Mouse (Mus musculus) CD4-positive, CD25-positive, alpha-beta regulatory T cell, adult 2 months (primary cell): ENCODE results near the gene Slc30a7.

Experiments used
- DNase-seq: peaks from one replicate; pipeline ENCODE4 v3.0.0-alpha.2; 2012; ENCODE audit warnings: low read depth, low spot score

Gene Slc30a7

GRCm38 (mm10) chr3:115949220-115949920 lies 57.8 kb downstream of the Slc30a7 start:
- no peak for DNase-seq

GRCm38 (mm10) chr3:115946272-115946671 lies 60.9 kb downstream of the Slc30a7 start:
- peak; percentile 54 for DNase-seq

DNA sequence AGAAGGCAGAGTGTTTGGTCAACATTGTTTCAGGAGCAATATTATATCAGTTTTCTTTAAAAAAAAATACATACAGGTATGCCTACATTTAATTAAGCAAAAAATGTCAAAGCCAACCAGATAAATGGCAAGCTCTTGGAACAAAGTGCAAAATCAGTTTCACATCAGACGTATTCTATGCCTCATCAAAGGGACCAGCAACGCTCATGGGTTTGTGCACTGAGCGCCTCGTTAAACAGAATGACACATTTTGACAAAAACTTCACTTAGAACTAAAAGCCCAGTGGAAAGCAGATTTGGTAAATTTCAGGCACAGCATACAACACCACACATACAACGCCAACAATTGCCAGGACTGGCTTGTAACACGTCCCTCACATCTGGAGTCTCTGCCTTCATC lies 62.8 kb downstream of the Slc30a7 start:
- DNase-seq, result peak; percentile 62

DNA sequence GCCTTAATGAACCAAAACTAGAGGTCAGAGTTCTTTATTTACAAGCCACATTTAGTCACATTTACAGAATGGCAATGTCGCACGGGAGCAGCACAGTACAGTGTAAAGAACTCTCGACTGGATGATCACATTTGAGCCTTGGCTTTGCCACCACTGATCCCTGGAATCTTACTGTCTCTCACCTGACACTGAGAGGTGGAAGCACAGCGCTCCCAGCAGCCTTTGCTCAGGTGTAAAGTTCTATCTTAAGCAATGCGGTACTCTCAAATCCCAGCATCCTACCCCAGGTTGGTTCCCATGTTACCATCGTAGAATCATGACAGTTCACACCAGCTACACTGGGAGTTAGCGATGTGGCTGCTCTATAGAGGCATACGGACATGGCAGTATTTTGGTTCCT lies 65.7 kb downstream of the Slc30a7 start:
- no peak for DNase-seq

DNA sequence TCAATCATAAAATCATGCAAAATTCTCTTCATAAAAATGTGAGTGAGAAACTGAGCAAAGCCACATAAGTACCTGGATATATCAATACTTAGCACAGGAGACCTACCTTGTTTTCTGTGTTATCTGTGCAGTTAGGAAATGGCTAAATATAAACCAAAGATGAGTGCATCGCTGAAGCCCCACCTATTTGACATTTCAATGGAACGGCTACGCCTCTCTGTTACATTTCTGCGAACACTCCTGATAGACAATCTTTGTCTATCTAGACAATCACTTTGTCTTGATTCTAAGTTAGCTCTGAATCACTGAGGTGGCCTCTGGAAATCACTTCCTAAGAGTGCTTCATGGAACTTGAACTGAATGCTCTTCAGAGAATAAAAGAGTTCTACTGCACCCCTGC lies 66.7 kb downstream of the Slc30a7 start:
- DNase-seq, result peak; percentile 74

GRCm38 (mm10) chr3:115937807-115938206 lies 69.4 kb downstream of the Slc30a7 start:
- DNase-seq, result no peak

DNA sequence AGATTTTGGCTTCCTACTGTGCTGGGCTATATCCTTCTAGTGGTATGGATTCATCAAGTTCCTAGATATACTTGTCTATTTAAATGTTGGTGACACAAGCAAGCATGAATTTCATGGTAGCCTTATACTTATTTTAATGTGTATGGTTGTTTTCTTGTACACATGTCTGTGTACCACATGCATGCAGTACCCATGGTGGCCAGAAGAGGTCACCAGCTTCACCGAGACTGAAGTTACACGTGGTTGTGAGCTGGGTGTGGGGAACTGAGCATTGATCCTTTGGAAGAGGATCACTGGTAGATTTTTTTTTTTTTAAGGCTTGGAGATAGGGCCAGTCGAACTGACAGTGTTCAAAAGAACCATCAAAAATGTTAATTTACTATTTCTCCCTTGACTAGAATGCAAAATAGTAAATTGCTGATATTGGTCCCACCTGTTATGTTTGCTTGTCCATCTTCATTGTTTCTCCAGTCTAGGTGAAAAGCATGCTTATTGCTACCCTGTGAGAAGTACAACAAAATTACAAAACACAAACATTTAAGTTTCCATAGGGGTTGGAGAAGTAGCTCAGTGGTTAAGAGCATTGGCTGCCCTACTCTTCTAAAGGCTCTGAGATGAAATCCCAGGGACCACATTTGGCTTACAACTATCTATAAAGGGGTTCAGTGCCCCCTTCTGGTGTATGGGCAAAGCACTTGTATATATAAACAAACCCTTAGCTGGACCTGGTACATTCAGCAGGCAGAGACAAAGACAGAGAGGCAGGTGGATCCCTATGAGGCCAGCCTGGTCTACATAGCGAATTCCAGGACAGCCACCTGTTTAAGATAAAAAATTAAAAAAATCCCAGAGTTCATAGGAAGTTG lies 70.2 kb downstream of the Slc30a7 start:
- peak; percentile 86 for DNase-seq

GRCm38 (mm10) chr3:115933293-115934186 lies 73.7 kb downstream of the Slc30a7 start:
- peak; percentile 80 for DNase-seq

DNA sequence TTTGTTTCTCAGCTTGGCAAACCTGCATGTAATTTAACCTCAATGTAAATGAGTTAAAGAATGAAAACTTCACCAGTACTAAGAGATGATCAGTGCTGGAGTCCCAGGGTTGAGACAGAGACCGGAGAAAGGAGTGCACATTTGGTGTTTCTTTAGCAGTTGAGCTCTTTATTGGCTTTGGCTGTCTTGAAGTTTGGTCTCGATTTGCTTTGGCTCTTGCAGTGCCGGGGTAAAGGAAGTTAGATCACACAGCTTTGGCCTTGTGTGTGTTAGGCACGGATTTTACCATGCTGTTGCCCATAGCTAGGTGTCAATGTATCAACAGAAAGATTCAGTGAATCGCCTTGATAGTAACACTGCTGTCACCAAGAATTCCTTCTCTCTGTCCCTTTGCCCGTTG lies 75.5 kb downstream of the Slc30a7 start:
- DNase-seq, result no peak

DNA sequence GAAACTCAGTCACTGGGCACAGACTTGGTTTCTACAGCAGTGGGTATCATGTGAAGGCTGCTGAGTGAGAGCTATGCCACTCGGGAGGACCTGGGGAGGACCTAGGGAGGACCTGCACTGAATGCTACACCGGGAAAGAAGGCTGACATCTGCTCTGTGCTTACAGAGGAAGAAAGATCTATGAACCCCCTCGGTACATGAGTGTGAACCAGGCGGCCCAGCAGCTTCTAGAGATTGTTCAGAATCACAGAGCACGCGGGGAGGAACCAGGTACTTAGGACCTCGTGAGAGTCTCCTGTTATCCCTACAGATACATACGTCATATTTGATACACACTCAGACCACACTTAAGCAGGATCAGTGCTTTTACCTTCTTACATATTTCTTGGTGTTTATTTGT lies 80.7 kb downstream of the Slc30a7 start:
- no peak for DNase-seq

- DNase-seq, result no peak
Observed at GRCm38 (mm10) chr3:115924401-115925190, 82.6 kb downstream of the Slc30a7 start.

- peak; percentile 49 for DNase-seq
Observed at GRCm38 (mm10) chr3:115907406-115907805, 99.8 kb downstream of the Slc30a7 start.

DNA sequence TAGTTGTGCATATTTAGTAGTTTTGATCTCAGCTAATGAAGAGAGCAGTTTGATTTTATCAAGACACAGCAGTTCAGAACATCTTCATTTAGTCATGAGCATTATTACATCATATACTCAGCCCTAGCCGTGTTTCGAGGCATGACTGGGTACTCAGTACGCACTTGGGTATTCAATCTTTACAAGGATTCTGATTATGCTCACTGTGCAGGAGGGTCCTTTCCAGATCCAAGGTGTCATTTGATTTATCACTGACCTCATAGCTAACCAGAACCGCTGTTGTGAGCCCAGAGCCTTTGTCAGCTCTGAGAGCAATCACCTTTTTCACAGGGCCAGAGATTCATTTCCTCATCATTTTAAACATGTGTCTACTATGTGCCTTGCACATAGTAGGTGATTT lies 101.6 kb downstream of the Slc30a7 start:
- DNase-seq, result no peak

DNA sequence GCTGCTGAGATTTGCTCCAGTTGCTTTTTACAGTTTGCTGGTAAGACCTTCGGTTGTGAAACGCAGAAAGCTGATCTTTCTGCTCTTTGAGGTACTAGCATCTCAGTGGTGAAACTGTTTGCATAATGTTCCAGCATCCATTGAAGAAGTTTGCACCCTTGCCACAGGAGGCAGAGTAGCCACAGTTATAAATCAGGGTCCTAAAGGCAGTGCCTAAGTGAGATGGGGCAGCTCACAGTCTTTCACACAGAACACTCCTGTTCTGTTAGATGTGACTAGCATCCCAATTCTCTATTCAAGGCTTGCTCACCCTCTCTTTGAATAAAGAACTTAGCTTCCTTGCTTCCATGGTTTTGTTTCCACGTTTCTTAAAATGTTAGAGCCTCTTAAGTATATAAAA lies 102.1 kb downstream of the Slc30a7 start:
- no peak for DNase-seq

DNA sequence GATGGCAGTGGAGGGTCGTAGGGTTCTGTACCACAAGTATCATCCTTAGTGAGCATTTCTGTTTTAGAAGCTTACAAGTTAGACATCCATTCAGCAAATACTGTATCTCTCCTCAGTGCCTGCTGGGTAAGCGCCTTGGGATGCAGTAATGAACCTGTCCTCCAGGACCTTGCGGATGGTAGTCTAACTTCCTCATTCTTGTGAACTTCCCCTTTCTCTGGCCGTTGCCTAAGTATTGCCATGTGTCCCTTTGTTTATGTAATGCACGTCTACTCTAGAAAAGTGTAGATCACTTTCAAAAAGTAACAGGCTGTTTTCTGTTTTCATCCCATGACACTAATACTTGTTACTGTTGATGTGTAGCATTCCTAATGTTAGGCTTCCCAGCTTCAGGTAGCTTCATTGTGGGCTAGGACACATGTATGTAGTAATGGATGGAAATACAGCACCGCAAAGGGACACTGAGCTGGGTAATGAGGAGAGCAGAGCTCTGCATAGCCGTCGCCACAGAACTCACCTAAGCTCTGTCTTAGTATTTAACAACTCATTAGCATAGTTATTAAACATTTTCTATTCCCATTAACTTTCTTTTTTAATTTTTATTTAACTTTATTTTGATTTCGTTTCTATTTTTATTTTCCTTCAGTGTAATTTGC lies 104.8 kb downstream of the Slc30a7 start:
- no peak for DNase-seq

- peak; percentile 15 for DNase-seq
Observed at GRCm38 (mm10) chr3:115898354-115898948, 108.8 kb downstream of the Slc30a7 start.

DNA sequence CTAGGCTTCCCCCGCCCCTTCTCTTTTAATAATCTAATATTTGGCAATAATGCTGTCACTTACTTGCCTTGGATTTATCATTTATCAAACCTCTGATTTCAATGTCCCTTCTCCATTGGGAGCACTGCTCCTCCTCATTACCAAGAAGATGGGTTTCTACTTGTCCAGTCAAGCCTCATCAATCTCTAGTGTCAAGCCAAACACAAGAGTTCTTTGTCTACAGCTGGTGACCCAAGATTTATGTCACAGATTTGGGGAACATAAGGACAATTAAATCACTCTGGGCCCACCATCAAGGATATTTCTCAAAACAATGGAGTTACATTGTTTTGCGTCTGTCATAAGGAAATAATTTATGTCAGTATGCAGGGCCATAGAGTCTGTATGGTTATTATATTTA lies 114.0 kb downstream of the Slc30a7 start:
- no peak for DNase-seq

GRCm38 (mm10) chr3:115892341-115892740 lies 114.9 kb downstream of the Slc30a7 start:
- no peak for DNase-seq
